Mouse (Mus musculus): Measurements from ENCODE around the gene Prkca. TPM values are rescaled to one million over a fixed set of nuclear protein-coding genes. Genes with fewer than 3 reads are reported as not detected.

Gene Prkca
- total RNA-seq, 2 experiments from 2014 or later, result 186 to 189 TPM

DNA sequence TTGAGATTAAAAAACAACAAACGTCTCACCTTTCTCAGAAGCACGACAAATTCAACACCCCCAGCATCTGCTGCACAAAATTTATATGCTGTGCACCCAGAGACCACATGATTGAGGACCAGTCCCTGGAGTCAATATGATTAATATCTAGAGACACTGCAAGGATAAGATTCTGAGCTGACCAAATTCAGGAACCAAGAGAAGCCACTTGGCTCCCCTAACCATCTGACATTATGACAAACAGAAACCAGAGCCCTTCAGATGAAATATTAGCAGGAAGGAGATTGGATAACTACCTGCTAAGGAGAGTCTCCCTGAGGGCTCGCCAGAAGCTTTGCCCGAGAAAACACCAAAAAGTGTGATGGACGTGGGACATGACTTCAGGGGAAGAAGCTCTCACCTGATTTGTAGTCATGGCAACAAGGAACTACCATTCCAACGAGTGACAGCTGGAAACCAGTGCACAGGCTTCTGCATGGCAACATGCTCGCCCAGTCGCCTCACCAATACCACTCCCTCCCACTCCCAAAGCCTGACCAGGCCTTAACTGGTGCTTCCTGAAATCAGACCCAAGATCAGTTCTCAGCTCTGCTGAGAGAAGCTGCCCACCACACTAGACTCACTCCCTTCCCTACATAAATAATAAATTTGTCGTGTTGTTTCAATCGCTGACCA is 106.8 kb downstream of the Prkca start:
- intact Hi-C loops (cut with DNase I), result no loop called here
- no peak for TF ChIP-seq CTCF (IDR thresholded peaks at IDR 0.05)
- Histone ChIP-seq H3K4me3 (no peak overlapping the region), H3K27ac (no peak overlapping the region)
- DNase-seq (ENCODE audit: extremely low spot score in 1 of 2, low spot score in 2 of 2), result no peak

DNA sequence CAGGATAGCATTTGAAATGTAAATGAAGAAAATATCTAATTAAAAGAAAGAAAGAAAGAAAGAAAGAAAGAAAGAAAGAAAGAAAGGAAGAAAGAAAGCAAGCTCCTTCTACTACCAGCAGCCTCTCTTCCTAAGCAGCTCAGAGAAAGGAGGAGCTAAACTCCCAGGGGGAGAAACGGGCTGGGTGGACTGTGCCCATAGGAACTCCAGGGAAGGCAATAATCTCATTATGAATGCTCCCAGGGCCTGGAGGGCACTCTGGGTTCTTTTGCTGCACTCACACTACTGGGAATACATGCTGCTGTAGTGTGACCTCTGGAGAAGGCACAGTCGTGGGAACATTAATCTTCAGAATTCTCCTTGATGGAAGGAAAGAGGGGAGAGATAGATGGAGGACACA is 107.5 kb downstream of the Prkca start:
- intact Hi-C loops (cut with DNase I), result no loop called here
- H3K4me3 ChIP-seq, result no peak overlapping the region
- H3K27ac ChIP-seq, result no peak overlapping the region
- TF ChIP-seq CTCF (IDR thresholded peaks at IDR 0.05), result no peak
- DNase-seq (ENCODE audit: extremely low spot score in 1 of 2, low spot score in 2 of 2), result no peak

DNA sequence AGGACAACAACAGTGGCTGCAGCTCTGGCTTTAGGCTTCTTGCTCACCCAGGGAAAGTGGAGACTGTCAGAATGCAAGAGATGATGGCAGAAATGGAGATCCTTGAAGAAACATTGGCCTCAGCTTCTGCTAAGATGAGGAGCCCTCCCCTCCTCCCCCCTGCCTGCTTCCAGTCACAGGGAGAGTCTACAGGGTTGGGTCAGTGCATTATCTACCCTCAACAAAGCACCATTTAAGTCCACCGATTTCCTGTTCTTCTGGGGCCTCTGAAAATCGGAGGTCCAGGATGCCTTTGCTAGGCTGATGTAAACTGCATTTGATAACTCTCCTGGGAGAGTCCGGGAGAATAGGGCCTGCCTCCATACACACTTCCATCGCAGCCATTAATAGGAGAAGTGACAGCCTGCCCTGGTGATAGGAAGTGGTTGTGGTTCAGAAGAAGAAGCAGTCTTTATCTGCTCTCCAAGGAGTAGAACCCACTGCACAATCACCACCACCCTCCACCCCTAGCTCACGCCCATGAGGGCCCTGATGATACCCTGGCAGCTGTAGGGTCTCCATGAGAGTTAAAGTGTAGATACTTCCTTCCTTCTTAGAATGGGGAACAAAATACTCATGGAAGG is 108.5 kb downstream of the Prkca start:
- H3K4me3 ChIP-seq, result no peak overlapping the region
- intact Hi-C loops (cut with DNase I), result no loop called here
- TF ChIP-seq CTCF (IDR thresholded peaks at IDR 0.05), result no peak
- H3K27ac ChIP-seq, result no peak overlapping the region
- no peak for DNase-seq (ENCODE audit: extremely low spot score in 1 of 2, low spot score in 2 of 2)

DNA sequence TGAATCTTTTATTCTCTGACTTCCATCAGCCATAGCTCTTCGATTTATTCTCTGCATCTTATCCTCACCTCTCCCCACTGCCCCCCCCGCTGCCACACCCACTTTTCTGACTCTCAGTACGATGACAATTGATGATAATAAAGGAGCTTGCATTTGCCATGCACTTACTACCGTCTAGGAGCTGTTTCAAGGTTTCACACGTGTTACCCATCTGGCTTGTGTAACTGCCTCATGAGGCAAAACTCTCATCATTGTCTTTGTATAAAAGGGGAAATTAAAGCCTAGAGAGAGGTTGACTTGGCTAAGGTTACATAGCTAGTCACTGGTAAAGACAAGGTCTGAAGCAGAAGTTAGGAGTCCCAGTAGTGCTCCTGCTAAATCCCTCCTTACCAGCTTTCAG is 110.7 kb downstream of the Prkca start:
- Histone ChIP-seq H3K4me3 (no peak overlapping the region), H3K27ac (no peak overlapping the region)
- no peak for DNase-seq (ENCODE audit: extremely low spot score in 1 of 2, low spot score in 2 of 2)
- intact Hi-C loops (cut with DNase I), result no loop called here
- no peak for TF ChIP-seq CTCF (IDR thresholded peaks at IDR 0.05)

- no peak overlapping the region for H3K27ac ChIP-seq
- no peak for TF ChIP-seq CTCF (IDR thresholded peaks at IDR 0.05)
- intact Hi-C loops (cut with DNase I), result no loop called here
- no peak overlapping the region for H3K4me3 ChIP-seq
- DNase-seq (ENCODE audit: extremely low spot score in 1 of 2, low spot score in 2 of 2), result no peak
These were observed 113.6 kb downstream of the Prkca start for GRCm38 (mm10) chr11:108230101-108230500.

GRCm38 (mm10) chr11:108229176-108229946 is 114.4 kb downstream of the Prkca start:
- intact Hi-C loops (cut with DNase I), result no loop called here
- Histone ChIP-seq H3K4me3 (no peak overlapping the region), H3K27ac (no peak overlapping the region)
- DNase-seq (ENCODE audit: extremely low spot score in 1 of 2, low spot score in 2 of 2), result no peak
- TF ChIP-seq CTCF (IDR thresholded peaks at IDR 0.05), result no peak

DNA sequence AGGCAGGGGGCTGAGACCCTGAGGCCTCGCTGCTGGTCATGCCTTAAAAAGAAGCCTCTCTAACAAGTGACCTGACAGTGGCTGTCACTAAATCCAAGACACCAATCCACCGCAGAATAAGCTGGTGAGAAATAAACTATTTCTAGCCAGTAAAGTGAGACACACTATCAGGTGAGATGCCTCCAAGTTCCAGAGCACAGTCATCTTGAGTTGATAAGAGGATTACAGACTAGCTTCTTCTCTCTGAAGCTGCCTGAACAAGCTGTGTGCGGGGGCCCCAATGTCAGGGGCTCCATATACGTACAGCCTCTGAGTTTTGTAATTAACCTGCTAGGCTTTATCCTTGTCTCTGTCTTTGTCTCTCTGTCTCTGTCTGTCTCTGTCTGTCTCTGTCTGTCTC is 115.2 kb downstream of the Prkca start:
- no peak for DNase-seq (ENCODE audit: extremely low spot score in 1 of 2, low spot score in 2 of 2)
- peak overlapping the region; percentile 47; the same call in 1 of the 2 replicates for H3K27ac ChIP-seq
- intact Hi-C loops (cut with DNase I), result no loop called here

GRCm38 (mm10) chr11:108226248-108226647 is 117.5 kb downstream of the Prkca start:
- H3K27ac ChIP-seq, result no peak overlapping the region; the same call in 1 of the 2 replicates
- H3K4me3 ChIP-seq, result no peak overlapping the region
- DNase-seq (ENCODE audit: extremely low spot score in 1 of 2, low spot score in 2 of 2), result no peak
- intact Hi-C loops (cut with DNase I), result no loop called here
- TF ChIP-seq CTCF (IDR thresholded peaks at IDR 0.05), result no peak

More for the DNA sequence above, 115.2 kb downstream of the Prkca start:
- no peak overlapping the region for H3K4me3 ChIP-seq
- TF ChIP-seq CTCF (IDR thresholded peaks at IDR 0.05), result no peak

DNA sequence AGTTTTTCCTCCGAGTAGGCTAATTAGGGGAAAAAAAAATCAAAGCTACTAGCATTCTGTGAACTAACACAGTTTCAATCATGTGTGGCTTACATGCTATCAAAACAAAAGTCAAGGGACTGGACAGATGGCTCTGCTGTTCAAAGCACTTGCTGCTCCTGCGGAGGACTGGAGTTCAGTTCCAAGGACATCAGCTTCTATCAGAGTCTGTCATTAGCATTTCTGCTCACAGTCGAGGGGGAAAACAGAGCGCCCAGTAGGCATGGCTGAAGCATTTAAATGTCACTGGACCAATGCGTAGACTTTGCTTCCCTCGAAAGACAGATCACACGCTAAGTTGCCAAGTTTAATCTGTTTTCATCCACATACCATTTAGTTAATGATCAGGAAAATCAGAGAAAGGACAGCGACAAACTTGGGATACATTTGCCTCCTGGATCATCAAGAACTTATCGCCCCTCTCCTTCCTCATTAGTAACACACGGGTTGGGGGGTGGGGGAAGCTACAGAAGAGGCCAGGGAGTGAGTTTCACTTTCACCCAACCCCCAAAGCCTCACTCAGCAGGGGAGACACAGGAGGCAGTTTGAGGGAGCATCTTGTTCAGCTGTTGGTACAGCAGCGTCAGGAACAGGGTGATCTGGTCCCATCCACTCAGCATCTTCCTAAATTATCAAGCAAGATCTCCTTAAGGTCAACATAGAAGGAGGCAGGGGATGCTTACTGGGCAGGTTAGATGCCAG is 119.3 kb downstream of the Prkca start:
- no peak for DNase-seq (ENCODE audit: extremely low spot score in 1 of 2, low spot score in 2 of 2)
- intact Hi-C loops (cut with DNase I), result loop anchor here (5.0 kb wide), 2 partner anchors 72 to 87 kb away; no protein-coding TSS in a partner anchor
- TF ChIP-seq CTCF (IDR thresholded peaks at IDR 0.05), result no peak
- no peak overlapping the region for H3K27ac ChIP-seq
- H3K4me3 ChIP-seq, result no peak overlapping the region

- peak overlapping the region; percentile 67; the same call in 1 of the 2 replicates for H3K27ac ChIP-seq
- no peak overlapping the region for H3K4me3 ChIP-seq
- no peak for TF ChIP-seq CTCF (IDR thresholded peaks at IDR 0.05)
- no peak for DNase-seq (ENCODE audit: extremely low spot score in 1 of 2, low spot score in 2 of 2)
- intact Hi-C loops (cut with DNase I), result loop anchor here (5.0 kb wide), 2 partner anchors 71 to 86 kb away; no protein-coding TSS in a partner anchor
These were observed 120.0 kb downstream of the Prkca start for GRCm38 (mm10) chr11:108223613-108224232.

GRCm38 (mm10) chr11:108223154-108223553 is 120.6 kb downstream of the Prkca start:
- H3K27ac ChIP-seq, result peak overlapping the region; percentile 67

More at GRCm38 (mm10) chr11:108223154-108223553, 120.6 kb downstream of the Prkca start:
- intact Hi-C loops (cut with DNase I), result loop anchor here (5.0 kb wide), 2 partner anchors 71 to 86 kb away; no protein-coding TSS in a partner anchor
- no peak for TF ChIP-seq CTCF (IDR thresholded peaks at IDR 0.05)
- DNase-seq (ENCODE audit: extremely low spot score in 1 of 2, low spot score in 2 of 2), result no peak
- H3K4me3 ChIP-seq, result no peak overlapping the region
